Mouse (Mus musculus) heart, adult 8-10 months (tissue): ENCODE results near the gene Mgme1. TPM values are rescaled to one million over a fixed set of nuclear protein-coding genes. Genes with fewer than 3 reads are reported as not detected.

Experiments used
- DNase-seq: peaks from one replicate; pipeline ENCODE4 v3.0.0; 2022; ENCODE audit warnings: low spot score
- total RNA-seq, 4 experiments: library from RNA; stranded (reverse); gene quantifications; 2 replicates each; pipeline ENCODE4 v1.2.4; 2022

Mgme1 gene
- total RNA-seq: 10 to 100 TPM; 14.5 to 18.5 (median 17.3) TPM

DNA sequence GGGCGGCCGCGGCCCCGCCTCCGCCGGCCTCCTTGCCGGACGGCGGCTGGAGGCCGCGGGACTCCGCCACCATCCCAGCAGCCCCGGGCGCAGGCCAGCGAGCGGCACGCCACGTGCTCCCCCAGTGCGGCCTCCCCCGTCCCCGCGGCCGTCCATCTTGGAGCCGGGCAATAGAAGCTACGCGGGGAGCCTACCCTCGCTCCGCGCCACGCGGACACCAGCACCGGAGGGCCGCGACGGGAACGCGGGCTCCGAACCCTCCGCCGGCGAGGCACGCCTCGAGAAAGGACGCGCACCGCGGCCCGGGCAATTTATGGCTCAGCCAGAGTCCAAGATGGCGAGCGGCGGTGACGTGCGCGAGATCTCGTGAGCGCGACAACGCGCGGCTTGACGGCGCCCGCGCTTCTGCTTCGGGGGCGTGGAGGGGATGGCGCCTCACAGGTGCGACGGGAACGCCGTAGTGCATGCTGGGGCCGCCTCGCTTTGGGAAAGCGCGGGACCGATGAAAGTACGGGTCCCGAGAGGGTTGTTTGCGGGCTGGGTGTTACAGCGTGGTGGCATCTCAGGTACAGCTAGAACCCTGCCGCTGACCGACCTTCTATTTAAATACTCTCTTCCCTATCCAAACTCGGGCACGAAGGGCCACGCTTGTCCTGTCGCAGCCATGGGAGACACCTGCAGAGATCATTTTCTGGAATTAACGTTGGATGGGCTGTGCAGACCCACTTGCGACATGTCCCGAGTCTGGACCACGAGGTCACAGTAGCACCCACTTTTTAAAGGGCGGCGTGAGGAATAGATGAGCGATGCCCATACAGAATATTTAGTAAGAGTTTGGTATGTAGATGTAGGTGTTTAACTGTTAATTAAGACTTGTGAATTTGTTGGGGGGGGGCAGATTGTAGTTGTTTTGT is at the start of gene Mgme1, which contains the start of gene Snx5:
TSS of gene Mgme1 (plus strand) at position 157 of the 914 bp plus-strand sequence.
TSS of gene Snx5 (minus strand) at position 400 of the 914 bp plus-strand sequence.
- DNase-seq: peak; percentile 90

DNA sequence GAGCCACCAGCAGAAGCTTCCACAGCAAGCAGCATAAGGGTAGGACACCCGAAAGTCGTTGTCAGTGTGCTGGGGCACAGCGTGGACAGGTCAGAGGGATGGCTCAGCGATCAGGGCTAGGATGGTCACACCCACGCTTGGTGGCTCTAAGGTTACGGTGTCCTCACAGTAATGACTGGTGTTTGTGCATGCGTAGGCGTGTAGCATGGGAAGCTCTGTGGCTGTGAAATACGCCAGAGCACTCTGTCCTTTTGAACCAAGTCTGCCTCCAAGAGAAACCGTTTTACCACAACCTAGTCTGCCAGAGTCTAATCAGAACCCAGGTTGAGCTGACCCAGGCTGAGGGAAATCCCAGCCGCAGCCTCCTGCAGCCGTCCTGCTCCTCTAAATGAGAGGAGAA is 46.1 kb upstream of the Mgme1 start:
- no peak for DNase-seq

DNA sequence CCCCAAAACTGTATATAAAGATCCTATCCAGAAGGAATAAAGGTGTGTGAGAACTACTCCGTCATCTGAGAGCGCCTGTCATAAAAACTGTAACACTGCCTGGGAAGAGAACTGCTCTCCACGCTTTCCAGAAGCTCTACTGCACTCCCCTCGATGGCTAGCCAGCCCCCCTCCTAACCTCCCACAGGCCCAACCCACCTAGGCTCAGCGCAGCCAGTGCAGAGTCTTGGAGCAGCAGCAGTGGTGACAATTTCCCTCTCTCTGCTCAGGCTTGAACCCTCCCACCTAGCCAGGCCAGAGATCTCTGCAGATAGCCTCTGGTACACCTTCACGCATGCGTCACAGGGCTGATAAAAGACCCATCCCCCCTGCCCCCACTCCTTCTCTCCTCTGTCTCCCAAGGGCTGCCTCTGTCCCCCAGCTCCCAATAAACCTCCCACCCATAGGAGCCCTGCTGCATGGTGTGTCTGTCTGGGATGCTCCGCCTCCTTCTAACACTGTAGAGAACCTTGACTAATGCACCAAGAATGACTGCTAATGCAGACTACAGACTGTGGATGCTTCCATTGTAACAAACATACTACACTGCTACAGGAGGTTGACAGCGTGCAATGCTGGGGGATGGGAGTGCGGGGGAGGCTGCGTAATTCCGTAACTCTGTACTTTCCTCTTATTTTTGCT is 43.4 kb upstream of the Mgme1 start:
- no peak for DNase-seq

DNA sequence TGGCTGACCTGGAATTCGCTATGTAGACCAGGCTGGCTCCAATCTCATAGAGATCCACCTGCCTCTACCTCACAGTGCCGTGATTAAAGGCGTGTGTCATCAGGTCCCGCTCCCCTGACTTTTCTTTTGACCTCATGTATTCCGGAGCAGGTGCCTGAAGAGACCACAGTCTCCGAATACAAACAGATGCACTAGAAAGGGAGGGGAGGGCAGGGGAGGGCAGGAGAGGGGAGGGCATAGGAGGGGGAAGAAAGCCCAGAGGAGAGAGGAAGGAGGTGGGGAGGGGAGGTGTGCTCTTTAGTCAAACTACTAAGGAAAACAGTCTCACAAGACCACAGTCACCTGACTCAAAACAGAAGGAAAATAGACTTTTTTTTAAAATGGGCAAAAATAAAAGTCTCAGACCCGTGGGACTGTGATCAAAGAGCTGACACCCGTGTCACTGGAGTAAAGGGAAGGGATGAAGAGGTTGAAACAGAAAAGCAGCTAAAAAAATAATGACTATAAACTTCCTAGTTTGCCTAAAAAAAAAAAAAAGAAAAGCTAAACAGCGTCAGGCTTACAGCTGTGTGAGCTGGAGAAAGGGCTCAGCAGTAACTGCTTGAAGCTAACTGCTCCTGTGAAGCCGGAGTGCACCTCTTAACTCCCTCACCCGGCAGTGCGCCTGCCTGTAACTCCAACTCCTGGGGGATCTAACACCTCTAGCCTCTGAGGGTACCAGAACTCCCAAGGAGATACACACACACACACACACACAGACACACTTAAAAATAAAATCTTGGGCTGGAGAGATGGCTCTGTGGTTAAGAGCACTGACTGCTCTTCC is 41.7 kb upstream of the Mgme1 start:
- no peak for DNase-seq

DNA sequence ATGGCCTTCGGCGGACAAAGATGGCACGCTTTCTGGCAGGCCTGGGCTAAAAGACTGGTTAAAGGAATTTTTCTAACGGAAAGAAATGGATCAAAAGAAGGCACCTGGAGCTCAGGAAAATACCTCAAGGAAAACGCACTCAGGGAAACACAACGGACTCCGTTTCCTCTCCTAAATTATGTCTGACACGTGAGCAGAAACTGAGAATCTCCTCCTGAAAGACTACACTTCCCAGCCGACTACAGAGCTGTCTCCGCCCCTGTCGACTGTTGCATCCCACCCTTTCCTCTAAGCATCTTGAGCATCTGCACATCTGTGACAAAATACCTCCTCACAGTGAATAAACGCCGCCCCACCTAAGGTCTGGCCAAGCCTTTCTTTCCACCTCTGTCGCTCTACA is 40.8 kb upstream of the Mgme1 start:
- no peak for DNase-seq

DNA sequence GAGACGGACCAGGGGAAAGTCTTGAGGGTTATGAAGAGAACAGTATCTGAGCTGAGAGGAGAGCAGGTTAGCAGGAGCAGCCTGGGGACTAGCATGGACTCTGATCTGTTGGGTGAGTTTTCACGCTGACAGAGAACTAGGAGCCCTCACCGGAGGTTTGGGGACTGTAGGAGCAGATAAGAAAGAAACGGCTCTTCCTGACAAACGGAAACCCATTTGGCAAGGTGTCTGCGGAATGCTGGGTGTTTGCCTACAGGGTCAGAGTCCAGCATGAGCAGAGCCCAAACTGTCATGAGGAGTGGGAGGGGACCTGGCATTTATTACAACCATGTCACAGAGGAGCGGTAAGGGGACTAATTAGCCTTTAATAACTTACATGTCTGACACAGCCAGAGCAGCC is 40.0 kb upstream of the Mgme1 start:
- no peak for DNase-seq

DNA sequence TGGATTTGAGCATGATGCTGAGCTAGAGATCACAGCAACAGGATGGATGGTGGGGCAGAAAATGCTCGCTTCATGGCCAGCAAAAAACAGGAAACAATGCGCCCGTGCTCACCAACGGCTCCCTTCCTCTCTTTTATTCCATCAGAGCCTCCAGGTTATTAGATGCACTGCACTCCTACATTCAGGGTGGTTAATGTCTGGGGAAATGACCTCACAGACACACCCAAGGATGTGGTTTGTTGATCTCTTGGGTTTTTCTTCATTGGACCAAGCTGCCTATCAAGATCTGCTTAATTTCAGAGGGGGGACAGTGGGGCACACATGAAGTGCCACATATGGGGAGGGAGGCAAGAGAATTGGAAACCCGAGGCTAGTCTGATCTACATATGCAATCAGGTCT is 39.3 kb upstream of the Mgme1 start:
- no peak for DNase-seq

DNA sequence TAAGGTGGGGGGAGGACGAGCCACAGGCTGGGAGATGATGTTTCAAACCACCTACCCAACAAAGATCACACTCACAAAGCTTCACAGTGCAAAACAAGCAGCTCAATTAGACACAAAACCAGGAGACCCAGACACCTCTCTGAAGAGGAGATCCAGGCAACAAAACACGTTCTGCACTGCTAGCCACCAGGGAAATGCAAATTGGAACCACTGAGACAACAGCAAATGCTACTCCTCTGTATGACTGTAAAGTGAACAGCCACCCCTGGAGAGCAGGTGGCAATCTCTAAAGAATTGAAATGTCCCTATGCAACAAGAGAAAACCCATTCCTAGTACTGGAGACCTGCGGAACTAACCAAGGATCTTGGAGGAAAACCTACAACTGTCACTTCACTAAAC is 36.9 kb upstream of the Mgme1 start:
- no peak for DNase-seq

DNA sequence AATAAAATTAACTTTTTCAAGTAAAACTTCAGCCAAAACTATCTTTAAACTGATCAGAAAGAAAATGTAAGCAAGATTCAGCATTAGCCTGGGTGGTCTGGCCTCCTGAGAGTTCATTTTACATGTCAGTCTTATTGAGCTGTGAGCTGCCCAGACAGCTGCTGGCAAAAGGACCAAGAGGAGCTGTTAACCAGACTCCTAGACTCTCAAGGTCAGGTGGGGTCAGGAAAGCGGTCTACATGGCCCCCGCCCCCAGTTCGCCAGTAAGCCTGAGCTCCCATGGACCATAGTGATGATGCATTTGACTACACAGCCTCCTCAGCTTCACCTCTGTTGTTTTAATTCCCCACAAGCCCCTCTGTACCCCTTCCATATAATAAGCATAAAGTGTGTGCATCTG is 34.7 kb upstream of the Mgme1 start:
- no peak for DNase-seq

DNA sequence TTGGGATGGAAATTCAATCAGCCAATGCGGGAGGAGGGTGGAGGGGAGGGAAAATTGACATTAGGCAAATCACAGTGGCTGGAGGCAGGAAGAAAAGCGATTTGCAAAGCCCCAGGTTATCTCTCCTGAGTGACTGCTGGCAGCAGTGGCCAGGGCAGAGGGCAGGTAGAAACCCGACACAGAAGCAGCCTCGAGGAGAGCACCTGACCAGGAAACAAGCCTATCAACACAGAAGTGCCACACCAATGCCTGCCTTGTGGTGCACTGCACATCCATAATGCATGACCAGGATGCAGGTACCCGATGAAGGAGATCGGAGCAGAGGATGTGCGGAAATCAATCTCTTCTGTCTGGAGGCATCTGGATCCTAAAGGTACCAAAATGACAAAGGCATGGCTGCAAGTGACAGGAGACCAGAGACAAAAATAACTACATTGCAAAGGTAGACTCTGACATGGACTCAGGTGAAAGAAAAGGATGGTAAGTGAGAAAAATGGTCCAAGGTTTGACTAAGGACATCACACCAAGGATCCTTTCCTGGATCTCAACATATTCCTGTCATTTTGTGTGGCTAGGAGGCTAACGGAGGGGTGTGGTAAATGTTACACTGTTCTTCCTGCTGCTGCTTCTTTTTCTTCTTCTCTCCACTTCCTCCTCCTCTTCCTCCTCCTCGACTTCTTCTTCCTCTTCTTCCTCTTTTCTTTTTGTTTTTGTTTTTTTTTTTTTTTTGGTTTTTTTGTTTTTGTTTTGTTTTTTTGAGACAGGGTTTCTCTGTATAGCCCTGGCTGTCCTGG is 33.5 kb upstream of the Mgme1 start:
- DNase-seq: no peak

DNA sequence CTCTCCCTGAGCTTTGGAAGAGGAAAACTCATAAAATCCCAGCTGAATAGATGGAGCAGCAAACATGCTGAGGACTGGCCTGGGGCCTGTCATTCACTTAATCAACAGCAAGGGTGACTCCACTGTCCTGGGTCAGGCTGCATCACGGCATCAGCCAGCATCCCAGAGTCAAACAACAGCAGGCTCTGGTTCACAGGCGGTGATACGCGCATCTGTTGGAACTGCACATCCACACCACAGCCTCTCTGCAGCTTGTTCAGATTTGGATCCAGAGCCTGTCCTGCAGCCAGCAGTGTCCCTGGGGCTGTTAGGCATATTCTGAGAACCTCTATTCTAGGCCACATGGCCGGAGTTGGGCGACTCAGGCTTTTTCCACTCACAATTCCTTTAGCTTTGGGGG is 32.1 kb upstream of the Mgme1 start:
- DNase-seq: peak; percentile 78

DNA sequence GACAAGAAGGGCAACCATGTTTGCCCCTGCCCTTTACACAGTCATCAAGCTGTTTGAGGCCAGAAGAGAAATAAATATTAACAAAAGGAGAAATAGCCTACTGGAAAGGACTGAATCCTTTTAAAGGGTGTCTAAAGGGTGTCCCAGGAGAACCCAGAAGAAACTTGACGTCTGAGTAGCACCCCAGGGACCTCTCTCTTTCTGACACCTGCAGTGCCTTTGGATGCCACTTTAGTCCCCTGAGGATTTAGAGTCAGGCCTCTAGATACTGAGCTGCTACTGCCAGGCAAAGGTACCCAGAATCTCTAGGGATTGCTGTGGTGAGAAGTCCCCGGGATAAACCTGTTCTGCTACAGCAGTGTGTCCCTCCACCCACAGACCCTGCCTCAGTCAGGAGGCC is 31.1 kb upstream of the Mgme1 start:
- no peak for DNase-seq

DNA sequence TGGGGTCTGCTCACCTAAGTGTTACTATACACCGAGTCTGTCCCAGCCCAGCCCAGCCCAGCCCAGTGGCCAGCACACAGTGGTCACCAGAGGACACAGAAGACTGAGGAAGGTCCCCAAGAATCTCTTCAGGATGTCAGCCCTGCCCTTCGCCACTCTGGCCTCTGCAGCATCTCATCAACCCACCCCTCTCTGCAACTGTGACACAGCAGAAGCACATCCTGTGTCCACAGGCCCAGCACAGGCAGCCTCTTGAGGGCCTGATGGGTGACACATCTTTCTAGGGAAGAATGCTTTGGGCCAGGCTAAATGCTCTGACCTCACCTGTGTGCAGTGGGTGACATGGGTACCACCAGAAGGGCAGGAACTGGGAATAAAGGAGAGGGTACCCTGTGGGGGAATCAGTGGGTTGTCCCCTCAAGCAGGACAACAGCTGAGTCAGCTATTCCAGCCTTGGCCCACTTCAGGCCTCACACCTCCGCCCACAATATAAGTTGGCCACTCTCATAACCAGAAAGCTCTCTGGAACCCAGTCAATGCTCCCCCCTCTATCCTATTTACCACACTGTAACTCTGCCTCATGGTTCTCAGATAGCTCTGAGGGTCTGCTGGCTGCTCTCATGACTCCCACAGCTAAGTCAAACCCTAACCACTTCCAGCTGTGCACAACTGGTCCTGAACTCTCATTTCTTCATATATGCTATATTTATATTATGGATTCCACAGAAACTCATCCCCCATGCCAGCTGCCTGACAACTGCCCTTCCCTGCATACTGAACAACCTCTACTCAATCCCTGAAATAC is 30.2 kb upstream of the Mgme1 start:
- DNase-seq: no peak

DNA sequence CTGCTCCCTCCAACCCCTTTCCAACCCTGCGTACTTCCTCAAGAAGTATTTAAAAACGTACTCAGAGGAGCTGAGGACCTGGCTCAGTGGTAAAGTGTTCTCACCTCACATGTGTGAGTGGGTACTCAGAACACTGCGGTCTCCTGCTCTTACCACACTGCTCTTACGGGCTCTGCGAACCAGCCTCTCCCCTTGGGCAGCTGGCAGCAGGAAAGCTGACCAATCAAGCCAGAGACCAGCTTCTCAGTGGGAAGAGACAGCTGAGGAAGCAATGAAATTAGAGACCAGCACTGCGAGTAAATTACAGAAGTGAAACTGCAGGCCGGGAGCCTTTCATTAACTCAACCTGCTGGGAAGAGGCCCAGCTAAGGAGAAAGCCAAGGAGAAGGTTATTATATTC is 25.0 kb upstream of the Mgme1 start:
- no peak for DNase-seq

DNA sequence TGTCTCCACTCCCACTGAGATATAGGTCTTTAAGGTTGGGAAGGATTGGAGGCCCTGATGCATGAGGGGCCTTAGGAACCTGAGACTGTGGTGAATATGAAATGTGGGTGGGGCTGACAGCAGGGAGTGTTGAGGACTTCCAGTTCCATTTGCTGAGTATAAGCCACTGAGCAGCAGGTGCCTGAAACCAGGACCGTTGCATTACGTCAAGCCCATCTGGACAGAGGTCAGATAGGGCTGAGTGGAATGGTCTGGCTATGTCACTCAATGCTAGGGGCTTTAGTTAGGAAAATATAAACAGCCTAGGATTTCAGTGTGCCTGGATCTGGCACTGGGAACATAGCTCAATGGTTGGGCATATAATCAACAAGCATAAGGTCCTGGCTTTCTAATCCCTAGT is 24.2 kb upstream of the Mgme1 start:
- no peak for DNase-seq

DNA sequence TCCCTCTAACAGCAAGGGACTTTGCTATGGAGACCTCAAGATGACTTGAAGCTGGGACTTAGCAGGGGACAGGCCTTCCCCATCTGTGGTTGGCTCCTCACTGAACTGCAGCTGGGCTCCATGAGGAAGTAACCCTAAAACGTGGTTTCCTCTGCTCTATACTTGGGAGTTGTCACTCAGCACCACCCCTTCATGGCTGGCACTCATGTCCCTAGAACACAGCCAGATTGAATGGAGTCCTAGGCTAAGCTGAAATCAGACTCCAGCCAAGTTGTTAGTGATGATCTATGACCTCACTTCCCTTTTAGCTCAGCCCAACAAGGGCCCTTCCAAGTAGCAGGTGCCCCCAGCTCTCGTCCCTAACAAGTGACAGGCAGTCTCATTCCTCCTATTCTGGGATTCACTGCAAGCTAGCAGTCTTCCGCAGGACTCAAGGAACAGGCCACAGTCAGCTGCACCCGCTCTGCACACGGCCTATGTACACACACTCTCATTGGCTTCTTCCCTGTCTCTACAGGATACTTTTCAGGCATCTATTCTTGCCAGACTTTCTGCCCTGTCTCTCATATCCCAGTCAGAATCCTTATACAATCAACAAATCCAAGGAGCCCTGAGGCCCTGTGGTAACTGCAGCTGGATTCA is 23.0 kb upstream of the Mgme1 start:
- peak; percentile 72 for DNase-seq

DNA sequence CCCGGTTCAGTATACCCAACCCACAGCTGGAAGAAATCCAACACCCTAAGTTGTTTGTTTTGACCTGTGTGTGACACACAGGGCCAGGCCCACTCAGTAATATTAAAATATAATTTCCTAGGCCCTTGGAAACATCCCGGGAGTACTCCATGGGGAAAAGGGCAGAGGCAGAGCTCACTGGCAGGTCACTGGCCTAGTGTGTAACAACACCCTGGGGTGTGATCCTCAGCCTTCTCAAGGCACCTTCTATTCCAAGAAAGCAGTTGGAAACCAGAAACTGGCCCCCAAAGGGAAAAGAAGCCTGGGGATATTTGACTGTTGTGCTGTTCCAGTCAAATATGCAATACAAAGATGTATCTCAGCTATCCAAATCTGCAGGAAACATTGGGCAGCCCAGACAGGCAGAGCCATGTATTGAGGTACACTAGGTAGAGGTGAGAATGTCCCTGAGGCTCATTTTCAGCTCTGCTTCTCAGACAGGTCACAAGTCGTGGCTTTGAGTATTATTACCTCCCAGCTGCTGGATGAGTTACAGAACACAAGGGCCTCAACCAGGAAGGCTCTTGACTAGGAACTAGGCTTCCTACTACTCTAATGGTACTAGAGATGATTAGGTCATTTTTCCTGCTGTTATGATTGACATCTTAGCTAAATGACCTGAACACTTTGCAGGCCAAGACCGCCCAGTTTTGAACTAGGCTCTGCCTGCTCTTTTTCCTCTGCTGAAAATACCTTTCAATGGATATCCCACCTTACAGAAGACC is 21.7 kb upstream of the Mgme1 start:
- no peak for DNase-seq

DNA sequence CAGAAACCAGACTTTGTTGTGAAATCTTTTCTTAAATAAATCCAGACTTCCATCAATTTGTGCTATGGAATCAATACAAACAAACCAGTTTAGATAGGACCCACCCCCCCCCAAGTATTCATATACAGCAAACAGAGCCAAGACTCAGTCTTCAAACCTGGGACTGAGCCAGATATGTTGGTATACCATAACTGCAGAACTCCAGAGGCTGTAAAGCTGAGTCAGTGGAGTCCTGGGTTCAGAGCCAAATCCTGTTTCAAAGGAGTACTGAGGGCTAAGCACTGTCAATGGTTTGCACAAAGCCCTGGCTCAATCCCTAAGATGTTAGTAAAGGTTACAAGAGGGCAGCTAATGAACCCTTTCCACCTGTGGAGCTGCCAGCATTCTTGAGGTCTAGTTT is 20.4 kb upstream of the Mgme1 start:
- DNase-seq: no peak

DNA sequence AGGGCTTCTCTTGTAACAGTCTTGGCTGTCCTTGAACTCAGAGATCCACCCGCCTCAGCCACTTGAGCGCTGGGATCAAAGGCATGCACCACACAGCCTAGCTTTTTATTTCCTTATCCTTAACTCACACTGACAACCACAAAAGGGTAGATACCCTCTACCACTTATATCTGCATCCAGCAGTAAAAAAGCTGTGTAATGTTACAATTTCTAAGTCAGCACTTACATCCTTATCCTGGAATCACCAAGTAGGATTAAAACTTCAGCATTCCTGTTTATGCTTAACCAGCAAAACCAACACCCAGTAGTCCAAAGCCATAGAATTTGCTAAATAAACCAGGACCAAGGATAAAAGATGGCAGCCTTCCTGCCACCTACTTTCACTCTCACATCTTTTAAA is 7.6 kb upstream of the Mgme1 start:
- DNase-seq: no peak
